Mouse (Mus musculus): ENCODE measurements around the gene Depdc5. TPM values are rescaled to one million over a fixed set of nuclear protein-coding genes. Genes with fewer than 3 reads are reported as not detected.

Gene Depdc5
- total and polyA plus RNA-seq, 3 experiments = 5.4 to 52.4 (median 27.2) TPM

GRCm38 (mm10) chr5:32955716-32956115 lies 92.2 kb downstream of the Depdc5 start:
- H3K36me3 ChIP-seq (replicated peaks) = peaks cover 39% of the 10 kb centered on the region
- H3K4me1 ChIP-seq (ENCODE audit: insufficient read depth, low read depth, low read length) = peaks cover 6% of the 10 kb centered on the region
- H3K9me3 ChIP-seq (replicated peaks) = no peaks in the 10 kb centered on the region
- no peaks in the 10 kb centered on the region for H3K27me3 ChIP-seq (ENCODE audit: insufficient read depth, low read length)
- TF ChIP-seq GATA1 (IDR thresholded peaks at IDR 0.05; ENCODE audit: borderline replicate concordance, low read length) = no peak
- no peak for TF ChIP-seq GATA2 (IDR thresholded peaks at IDR 0.05; ENCODE audit: borderline replicate concordance, low read depth, low read length)
- no peak for TF ChIP-seq POLR2AphosphoS5 (IDR thresholded peaks at IDR 0.05; ENCODE audit: insufficient replicate concordance, low read depth, low read length)
- TF ChIP-seq TAL1 (conservative IDR thresholded peaks at IDR 0.05; ENCODE audit: low read depth, low read length) = no peak
- no peak for TF ChIP-seq CTCF (IDR thresholded peaks at IDR 0.05; ENCODE audit: low read depth, low read length)
- no peak for DNase-seq (ENCODE audit: low spot score)
- ATAC-seq (ENCODE audit: extremely low read depth, insufficient number of reproducible peaks, low FRiP score, poor library complexity, severe bottlenecking) = no peak
- no peak overlapping the region for H3K4me3 ChIP-seq (ENCODE audit: low read depth, low read length)

- H3K36me3 ChIP-seq (replicated peaks) = peaks cover 63% of the 10 kb centered on the region
- no peaks in the 10 kb centered on the region for H3K4me1 ChIP-seq (ENCODE audit: insufficient read depth, low read depth, low read length)
- no peaks in the 10 kb centered on the region for H3K27me3 ChIP-seq (ENCODE audit: insufficient read depth, low read length)
- H3K4me3 ChIP-seq (ENCODE audit: low read depth, low read length) = no peak overlapping the region
- no peaks in the 10 kb centered on the region for H3K9me3 ChIP-seq (replicated peaks)
- ATAC-seq (ENCODE audit: extremely low read depth, insufficient number of reproducible peaks, low FRiP score, poor library complexity, severe bottlenecking) = no peak
- DNase-seq (ENCODE audit: low spot score) = no peak
- no peak for TF ChIP-seq POLR2AphosphoS5 (IDR thresholded peaks at IDR 0.05; ENCODE audit: insufficient replicate concordance, low read depth, low read length)
- no peak for TF ChIP-seq GATA2 (IDR thresholded peaks at IDR 0.05; ENCODE audit: borderline replicate concordance, low read depth, low read length)
- no peak for TF ChIP-seq GATA1 (IDR thresholded peaks at IDR 0.05; ENCODE audit: borderline replicate concordance, low read length)
- no peak for TF ChIP-seq CTCF (IDR thresholded peaks at IDR 0.05; ENCODE audit: low read depth, low read length)
- TF ChIP-seq TAL1 (conservative IDR thresholded peaks at IDR 0.05; ENCODE audit: low read depth, low read length) = no peak
Observed at GRCm38 (mm10) chr5:32961616-32962015, 98.1 kb downstream of the Depdc5 start.

DNA sequence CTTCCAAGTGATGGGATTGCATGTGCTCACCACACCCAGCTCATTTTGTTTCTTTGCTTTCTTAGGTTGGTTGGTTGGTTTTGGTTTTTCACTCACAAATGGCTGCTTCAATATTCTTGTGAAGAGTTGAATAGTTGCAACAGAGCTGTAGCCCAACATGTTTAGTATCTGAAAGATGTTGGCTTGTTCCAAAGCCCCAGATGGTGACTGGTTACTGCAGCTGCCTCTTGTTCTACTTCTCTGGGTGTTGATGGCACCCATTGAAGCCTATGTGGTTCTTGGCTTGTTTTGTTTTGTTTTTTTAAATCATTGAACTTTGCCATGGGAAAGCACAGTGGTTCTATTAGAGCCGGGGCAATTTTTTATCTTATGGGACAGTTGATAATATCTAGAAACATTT lies 99.1 kb downstream of the Depdc5 start:
- no peak overlapping the region for H3K4me3 ChIP-seq (ENCODE audit: low read depth, low read length)
- no peaks in the 10 kb centered on the region for H3K27me3 ChIP-seq (ENCODE audit: insufficient read depth, low read length)
- peaks cover 71% of the 10 kb centered on the region for H3K36me3 ChIP-seq (replicated peaks)
- DNase-seq (ENCODE audit: low spot score) (no peak), ATAC-seq (ENCODE audit: extremely low read depth, insufficient number of reproducible peaks, low FRiP score, poor library complexity, severe bottlenecking) (no peak)
- no peak for TF ChIP-seq GATA2 (IDR thresholded peaks at IDR 0.05; ENCODE audit: borderline replicate concordance, low read depth, low read length)
- TF ChIP-seq TAL1 (conservative IDR thresholded peaks at IDR 0.05; ENCODE audit: low read depth, low read length) = no peak
- no peak for TF ChIP-seq CTCF (IDR thresholded peaks at IDR 0.05; ENCODE audit: low read depth, low read length)
- TF ChIP-seq GATA1 (IDR thresholded peaks at IDR 0.05; ENCODE audit: borderline replicate concordance, low read length) = no peak
- no peak for TF ChIP-seq POLR2AphosphoS5 (IDR thresholded peaks at IDR 0.05; ENCODE audit: insufficient replicate concordance, low read depth, low read length)
- no peaks in the 10 kb centered on the region for H3K9me3 ChIP-seq (replicated peaks)
- H3K4me1 ChIP-seq (ENCODE audit: insufficient read depth, low read depth, low read length) = no peaks in the 10 kb centered on the region

DNA sequence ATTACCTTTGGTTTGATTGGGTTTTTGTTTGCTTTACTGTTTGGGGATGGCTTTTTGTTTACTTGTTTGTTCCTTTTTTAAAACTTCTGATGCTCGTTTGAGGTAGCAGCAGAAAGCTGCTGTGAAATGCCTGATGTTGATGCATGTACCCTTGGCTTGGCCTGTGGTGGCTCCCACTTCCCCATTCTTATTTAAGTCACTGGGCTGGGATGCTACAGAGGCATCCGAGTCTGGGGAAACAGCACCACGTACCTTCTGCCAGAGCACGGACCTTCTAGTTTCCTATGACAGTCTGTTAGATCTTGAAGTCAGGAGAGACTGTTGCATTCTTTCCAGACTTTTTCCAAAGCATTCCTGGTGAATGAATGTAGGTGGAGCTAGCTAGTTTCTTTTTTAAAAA lies 113.0 kb downstream of the Depdc5 start:
- ATAC-seq (ENCODE audit: extremely low read depth, insufficient number of reproducible peaks, low FRiP score, poor library complexity, severe bottlenecking) (no peak), DNase-seq (ENCODE audit: low spot score) (no peak)
- no peak overlapping the region for H3K4me3 ChIP-seq (ENCODE audit: low read depth, low read length)
- no peak for TF ChIP-seq GATA2 (IDR thresholded peaks at IDR 0.05; ENCODE audit: borderline replicate concordance, low read depth, low read length)
- TF ChIP-seq GATA1 (IDR thresholded peaks at IDR 0.05; ENCODE audit: borderline replicate concordance, low read length) = no peak
- TF ChIP-seq CTCF (IDR thresholded peaks at IDR 0.05; ENCODE audit: low read depth, low read length) = no peak
- H3K9me3 ChIP-seq (replicated peaks) = no peaks in the 10 kb centered on the region
- H3K27me3 ChIP-seq (ENCODE audit: insufficient read depth, low read length) = no peaks in the 10 kb centered on the region
- no peaks in the 10 kb centered on the region for H3K4me1 ChIP-seq (ENCODE audit: insufficient read depth, low read depth, low read length)
- H3K36me3 ChIP-seq (replicated peaks) = peaks cover 68% of the 10 kb centered on the region

DNA sequence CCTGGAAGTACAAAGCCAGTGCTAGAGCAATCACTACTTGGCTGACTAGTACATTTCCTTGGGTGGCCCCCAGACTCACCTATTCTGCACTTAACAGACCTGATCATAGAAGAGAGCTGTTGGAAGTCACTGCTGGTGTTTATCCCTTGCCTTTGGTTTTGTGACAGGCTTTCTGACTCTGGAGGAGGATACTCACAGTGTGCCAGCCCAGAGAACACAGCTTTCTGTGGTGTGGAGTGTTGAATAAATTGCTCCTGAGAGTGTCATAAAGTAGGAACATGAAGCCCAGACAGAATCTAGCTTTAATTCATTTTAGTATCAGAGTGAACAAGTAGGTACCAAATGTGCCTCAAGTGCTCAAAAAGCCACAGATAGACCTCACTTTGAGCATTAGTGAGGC lies 113.7 kb downstream of the Depdc5 start:
- no peak for DNase-seq (ENCODE audit: low spot score)
- H3K4me1 ChIP-seq (ENCODE audit: insufficient read depth, low read depth, low read length) = no peaks in the 10 kb centered on the region
- no peak for ATAC-seq (ENCODE audit: extremely low read depth, insufficient number of reproducible peaks, low FRiP score, poor library complexity, severe bottlenecking)
- peaks cover 75% of the 10 kb centered on the region for H3K36me3 ChIP-seq (replicated peaks)
- no peak for TF ChIP-seq CTCF (IDR thresholded peaks at IDR 0.05; ENCODE audit: low read depth, low read length)
- no peak for TF ChIP-seq TAL1 (conservative IDR thresholded peaks at IDR 0.05; ENCODE audit: low read depth, low read length)
- TF ChIP-seq GATA1 (IDR thresholded peaks at IDR 0.05; ENCODE audit: borderline replicate concordance, low read length) = no peak
- H3K27me3 ChIP-seq (ENCODE audit: insufficient read depth, low read length) = no peaks in the 10 kb centered on the region
- no peaks in the 10 kb centered on the region for H3K9me3 ChIP-seq (replicated peaks)
- no peak overlapping the region for H3K4me3 ChIP-seq (ENCODE audit: low read depth, low read length)

- no peak for TF ChIP-seq GATA1 (IDR thresholded peaks at IDR 0.05; ENCODE audit: borderline replicate concordance, low read length)
- TF ChIP-seq TAL1 (conservative IDR thresholded peaks at IDR 0.05; ENCODE audit: low read depth, low read length) = no peak
- TF ChIP-seq CTCF (IDR thresholded peaks at IDR 0.05; ENCODE audit: low read depth, low read length) = no peak
- no peak for TF ChIP-seq POLR2AphosphoS5 (IDR thresholded peaks at IDR 0.05; ENCODE audit: insufficient replicate concordance, low read depth, low read length)
- no peak for TF ChIP-seq GATA2 (IDR thresholded peaks at IDR 0.05; ENCODE audit: borderline replicate concordance, low read depth, low read length)
- Histone ChIP-seq H3K4me3 (ENCODE audit: low read depth, low read length) (no peak overlapping the region), H3K4me1 (ENCODE audit: insufficient read depth, low read depth, low read length) (no peaks in the 10 kb centered on the region), H3K9me3 (replicated peaks) (no peaks in the 10 kb centered on the region), H3K27me3 (ENCODE audit: insufficient read depth, low read length) (no peaks in the 10 kb centered on the region), H3K36me3 (replicated peaks) (peaks cover 73% of the 10 kb centered on the region)
- DNase-seq (ENCODE audit: low spot score) = no peak
- ATAC-seq (ENCODE audit: extremely low read depth, insufficient number of reproducible peaks, low FRiP score, poor library complexity, severe bottlenecking) = no peak
Observed at GRCm38 (mm10) chr5:32985379-32985778, 121.9 kb downstream of the Depdc5 start.

DNA sequence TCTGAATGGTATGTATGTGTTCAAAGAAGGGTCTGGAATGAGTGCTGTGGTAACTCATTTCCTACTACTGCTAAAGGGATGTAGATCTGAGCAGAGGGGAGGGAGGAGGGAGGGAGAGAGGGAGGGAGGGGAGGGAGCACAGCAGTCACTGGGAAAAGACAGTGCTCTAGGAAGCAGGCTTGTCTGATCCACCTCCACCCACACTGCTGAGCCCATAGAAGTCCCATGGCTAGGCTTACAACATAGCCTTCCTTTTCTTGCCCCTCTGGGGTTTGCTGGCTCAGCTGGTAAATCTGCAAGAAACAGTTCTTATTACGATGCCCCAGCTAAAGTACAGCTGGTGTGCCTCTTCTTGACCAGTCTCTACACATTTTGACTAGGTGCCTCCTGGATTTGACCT lies 124.4 kb downstream of the Depdc5 start:
- no peak for TF ChIP-seq GATA1 (IDR thresholded peaks at IDR 0.05; ENCODE audit: borderline replicate concordance, low read length)
- TF ChIP-seq CTCF (IDR thresholded peaks at IDR 0.05; ENCODE audit: low read depth, low read length) = no peak
- no peak for TF ChIP-seq TAL1 (conservative IDR thresholded peaks at IDR 0.05; ENCODE audit: low read depth, low read length)
- no peak for TF ChIP-seq GATA2 (IDR thresholded peaks at IDR 0.05; ENCODE audit: borderline replicate concordance, low read depth, low read length)
- no peak for TF ChIP-seq POLR2AphosphoS5 (IDR thresholded peaks at IDR 0.05; ENCODE audit: insufficient replicate concordance, low read depth, low read length)
- peaks cover 60% of the 10 kb centered on the region for H3K36me3 ChIP-seq (replicated peaks)
- no peaks in the 10 kb centered on the region for H3K9me3 ChIP-seq (replicated peaks)
- no peak for DNase-seq (ENCODE audit: low spot score)
- no peak overlapping the region for H3K4me3 ChIP-seq (ENCODE audit: low read depth, low read length)
- H3K27me3 ChIP-seq (ENCODE audit: insufficient read depth, low read length) = no peaks in the 10 kb centered on the region
- H3K4me1 ChIP-seq (ENCODE audit: insufficient read depth, low read depth, low read length) = no peaks in the 10 kb centered on the region
- no peak for ATAC-seq (ENCODE audit: extremely low read depth, insufficient number of reproducible peaks, low FRiP score, poor library complexity, severe bottlenecking)
